Mouse (Mus musculus): ENCODE results near the gene Plekha4.

The Plekha4 gene

DNA sequence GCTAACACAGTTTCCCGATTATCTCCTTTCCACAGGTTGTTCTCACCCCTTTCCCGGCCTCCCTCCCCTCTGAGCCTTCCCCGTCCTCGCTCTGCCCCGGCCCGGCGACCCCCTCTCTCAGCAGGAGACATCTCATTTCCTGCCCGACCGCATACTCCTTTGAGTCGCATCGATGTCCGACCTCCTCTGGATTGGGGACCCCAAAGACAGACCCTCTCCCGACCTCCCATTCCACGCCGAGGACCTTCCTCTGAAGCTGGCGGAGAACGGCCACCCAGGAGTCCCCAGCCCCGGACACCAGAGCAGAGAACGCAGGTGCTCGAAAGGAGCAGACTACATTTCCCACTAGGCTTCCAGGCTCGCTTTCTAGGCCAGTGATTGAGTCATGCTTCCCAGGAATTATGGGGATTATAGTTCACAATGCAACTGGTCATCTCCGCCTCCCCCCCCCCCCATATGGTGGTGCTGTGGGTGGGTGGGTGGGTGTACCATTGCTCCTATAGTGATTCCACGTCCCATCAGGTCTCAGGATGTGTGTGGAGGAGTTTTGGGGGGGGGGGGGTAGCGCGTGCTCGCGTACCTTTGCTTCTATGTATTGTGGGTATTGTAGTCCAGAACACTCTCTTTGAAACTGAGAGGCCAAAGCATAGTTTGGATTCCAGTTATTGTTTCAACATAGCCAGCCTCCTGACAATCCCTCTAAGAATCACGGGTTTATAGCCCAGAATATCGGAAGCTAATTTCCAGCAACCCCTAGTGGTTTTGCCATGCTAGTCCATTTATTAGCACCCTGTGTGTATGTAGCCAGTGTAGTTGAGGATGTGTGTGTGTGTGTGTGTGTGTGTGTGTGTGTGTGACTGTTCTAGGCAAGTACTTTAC lies 12.3 kb downstream of the Plekha4 start:
- DNase-seq (ENCODE audit: low spot score in 2 of 2) = peak in 1 of 2 experiments; percentile 73

DNA sequence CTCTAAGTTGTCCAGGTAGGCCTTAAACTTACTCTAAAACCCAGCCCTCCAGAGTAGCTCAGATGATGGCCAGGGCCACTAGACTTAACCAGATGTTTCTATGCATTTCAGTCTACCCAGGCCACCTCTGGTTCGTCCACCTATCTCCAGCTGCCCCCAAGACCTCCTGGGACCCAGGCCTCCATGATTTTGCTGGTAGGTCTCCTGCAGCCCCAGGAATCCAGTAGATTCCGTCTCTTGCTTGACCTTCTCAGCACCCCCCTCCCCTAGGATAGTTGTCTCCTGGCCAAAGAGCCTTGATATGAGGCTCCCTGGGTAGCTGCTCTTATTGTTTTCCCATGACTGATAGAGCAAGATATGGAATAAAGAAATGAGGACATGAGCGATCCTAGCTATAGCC lies 13.0 kb downstream of the Plekha4 start:
- no peak for DNase-seq (ENCODE audit: low spot score in 2 of 2)

DNA sequence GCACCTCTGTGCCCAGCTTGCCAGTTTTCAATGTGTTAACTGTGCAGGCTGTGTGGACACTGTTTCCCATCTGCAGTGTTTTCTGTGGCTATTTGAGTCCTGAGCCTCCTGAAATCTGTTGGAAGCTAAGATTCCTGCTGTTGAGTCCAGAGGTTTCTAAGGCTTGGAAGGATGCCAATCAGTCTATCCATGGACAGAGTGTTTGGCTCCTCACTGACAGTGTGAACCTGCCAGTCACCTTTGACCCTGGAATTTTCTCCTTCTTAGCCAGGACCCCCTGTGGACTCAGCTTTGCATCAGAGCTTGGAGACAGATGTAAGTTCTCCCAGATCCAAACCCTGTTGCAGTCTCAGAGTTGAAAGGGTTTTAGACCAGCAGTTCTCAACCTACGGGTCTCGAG lies 14.1 kb downstream of the Plekha4 start:
- DNase-seq (ENCODE audit: low spot score in 2 of 2) = no peak

DNA sequence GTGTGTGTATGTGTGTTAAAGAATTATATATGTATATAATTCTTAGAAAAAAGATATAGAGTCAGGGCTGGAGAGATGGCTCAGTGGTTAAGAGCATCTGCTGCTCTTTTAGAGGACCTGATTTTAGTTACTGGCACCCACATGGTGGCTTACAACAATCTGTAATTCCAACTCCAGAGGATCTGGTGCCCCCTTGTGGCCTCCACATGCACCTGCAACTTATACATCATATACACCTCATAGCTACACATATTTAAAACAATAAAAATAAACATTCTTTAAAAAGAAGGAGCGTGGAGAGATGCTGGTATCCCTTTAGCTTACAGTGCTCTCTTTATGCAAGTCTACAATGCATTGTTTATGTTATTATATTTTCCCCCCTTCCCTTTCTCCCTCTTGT lies 18.4 kb downstream of the Plekha4 start:
- DNase-seq (ENCODE audit: low spot score in 2 of 2) = no peak

DNA sequence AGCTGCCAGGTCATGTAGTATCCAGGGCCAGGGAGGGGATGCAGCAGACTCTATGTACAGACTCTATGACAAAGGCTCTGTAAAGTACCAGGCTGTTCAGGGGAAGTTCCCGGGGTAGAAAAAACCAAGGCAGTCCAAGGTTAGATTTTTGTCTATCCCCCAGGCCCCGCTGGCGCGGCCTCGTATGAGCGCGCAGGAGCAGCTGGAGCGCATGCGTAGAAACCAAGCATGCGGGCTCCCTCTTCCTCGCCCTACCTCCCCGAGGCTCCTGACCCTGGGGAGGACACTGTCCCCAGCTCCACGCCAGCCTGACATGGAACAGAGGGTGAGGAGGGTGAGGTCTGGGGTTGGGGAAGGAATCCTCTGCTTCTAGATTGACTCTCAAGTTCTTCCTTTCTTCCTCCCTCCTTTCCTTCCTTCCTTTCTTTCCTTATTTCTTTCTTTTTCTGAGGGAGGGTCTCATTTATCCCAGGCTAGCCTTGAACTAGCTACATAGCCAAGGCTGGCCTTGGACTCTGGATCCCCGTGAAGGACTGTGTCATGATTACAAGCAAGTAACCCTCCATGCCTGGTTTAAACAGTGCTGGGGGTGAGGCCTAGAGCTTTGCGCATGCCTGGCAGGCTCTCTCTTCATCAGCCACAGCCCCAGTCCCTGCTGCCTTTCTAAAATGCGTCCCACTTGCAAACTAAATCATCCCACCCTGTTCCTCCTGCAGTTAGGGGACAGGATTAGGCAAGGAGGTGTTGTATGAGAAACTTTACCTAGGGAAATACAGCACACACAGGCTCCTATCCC lies 23.7 kb downstream of the Plekha4 start:
- no peak for DNase-seq (ENCODE audit: low spot score in 2 of 2)

DNA sequence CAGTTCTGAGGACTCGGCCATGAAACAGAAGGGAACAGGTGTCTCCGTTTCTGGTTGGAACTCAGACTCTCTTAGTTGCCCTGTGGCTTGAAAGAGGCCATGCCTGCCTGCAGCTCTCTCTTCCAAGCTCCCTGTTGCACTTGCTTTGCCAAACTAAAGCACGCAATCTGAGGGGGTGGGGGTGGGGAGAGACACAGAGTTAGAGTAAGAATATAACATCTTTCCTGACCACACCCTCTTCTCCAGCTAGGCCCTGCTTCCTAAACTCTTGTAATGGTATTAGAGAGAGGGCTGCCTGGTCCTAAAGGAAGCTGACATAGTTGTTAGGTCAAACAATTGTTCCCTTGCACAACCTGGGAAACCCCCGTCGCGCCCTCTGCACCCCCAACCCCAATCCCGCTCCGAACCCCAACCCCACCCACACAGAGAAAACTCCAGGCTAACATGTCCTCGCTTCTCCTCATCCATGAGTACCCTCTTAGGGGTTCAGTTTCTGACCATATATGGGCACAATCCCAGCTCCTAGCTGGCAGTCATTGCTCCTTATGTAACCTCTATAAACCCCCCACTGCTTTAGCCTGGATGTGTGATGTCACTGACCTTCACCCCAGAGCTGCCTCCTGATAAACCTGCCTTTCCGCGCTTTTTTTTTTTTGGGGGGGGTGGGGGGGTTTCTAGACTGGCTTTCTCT lies 24.8 kb downstream of the Plekha4 start:
- DNase-seq (ENCODE audit: low spot score in 2 of 2) = no peak

DNA sequence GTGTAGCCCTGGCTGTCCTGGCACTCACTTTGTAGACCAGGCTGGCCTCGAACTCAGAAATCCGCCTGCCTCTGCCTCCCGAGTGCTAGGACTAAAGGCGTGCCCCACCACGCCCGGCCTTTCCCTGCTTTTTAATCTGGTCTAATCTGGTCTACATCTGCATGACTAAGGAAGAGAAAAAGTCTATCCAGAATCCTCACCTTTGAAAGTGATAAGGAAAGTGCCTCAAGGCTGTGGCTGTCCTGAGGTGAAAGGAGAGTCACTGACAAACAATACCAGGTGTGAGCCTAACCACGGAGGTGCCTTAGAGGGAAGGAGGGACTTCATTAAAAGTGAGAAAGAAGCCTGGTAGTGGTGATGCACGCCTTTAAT lies 25.4 kb downstream of the Plekha4 start:
- DNase-seq (ENCODE audit: low spot score in 2 of 2) = no peak

DNA sequence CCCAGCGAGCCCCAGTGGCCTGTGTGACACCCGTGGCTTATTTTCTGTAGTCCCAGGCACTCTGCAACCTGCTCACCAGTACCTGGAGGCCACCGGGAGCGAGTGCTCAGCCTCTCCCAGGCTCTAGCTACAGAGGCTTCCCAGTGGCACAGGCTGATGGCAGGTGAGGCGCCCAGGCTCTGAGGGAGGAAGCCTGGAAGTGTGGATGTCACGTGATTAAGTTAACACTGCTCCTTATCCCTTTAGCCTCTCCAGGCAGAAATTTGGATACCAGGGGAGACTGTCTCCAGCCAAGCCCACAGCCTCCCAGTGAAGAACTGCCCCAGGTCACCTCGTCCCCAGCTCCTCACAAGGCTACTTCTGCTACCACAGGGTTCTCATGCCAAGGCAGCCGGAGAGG lies 27.4 kb downstream of the Plekha4 start:
- no peak for DNase-seq (ENCODE audit: low spot score in 2 of 2)

DNA sequence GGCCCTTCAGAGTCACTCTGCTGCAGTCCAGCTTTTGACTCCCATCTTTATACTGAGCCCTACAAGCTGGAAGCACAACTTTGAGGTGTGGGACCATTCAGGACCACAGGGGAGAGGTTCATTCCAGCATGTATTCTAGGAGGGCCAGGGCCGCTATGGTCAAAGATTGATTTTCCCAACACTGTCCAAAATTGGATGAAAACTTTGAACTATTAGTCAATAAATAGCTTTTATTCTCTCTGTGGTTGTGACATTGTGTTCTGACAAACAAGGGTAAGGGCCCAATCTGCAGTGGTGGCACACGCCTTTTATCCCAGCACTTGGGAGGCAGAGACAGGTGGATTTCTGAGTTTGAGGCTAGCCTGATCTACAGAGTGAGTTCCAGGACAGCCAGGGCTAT lies 27.9 kb downstream of the Plekha4 start:
- DNase-seq (ENCODE audit: low spot score in 2 of 2) = no peak

DNA sequence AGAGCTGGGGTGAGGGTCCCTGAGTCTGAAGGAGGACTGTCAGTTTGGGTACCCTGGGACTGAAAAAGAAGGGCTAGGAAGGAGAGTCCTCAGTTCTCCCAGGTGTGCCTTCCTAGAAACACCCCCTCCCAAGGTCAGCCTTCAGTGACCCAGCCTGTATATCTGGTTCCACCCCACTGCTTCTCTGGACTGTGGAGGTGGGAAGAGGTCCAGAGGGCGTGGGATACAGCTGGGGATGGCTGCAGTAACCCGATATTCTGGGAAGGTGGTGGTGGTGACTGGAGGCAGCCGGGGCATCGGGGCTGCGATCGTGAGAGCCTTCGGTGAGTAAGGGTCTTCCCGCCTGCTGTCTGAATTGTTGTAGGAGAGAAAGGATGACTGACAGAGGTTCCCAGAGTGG lies 28.6 kb downstream of the Plekha4 start, which contains the start of gene Hsd17b14:
Gene Hsd17b14 (plus strand): TSS at position 150 of the 400 bp plus-strand sequence.
- no peak for DNase-seq (ENCODE audit: low spot score in 2 of 2)

DNA sequence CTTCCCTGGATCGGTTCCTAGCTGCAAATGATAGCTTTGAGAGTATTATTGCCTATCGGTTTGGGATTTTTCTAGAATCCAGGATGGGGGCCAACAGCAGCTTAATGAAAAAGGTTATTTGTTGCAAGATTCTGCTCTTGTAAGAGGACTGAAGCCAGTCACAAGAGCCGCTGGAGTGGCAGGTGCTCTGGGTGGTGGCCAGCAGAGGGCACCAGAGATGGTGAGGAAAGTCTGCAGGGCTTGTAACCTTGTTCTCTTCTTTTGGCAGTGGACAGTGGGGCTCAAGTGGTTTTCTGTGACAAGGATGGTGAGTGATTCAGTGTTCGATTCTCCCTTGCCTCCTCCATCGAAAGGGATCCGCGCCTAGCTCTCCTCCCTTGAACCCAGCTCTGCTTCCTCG lies 29.7 kb downstream of the Plekha4 start:
- DNase-seq (ENCODE audit: low spot score in 2 of 2) = peak in 1 of 2 experiments; percentile 80

DNA sequence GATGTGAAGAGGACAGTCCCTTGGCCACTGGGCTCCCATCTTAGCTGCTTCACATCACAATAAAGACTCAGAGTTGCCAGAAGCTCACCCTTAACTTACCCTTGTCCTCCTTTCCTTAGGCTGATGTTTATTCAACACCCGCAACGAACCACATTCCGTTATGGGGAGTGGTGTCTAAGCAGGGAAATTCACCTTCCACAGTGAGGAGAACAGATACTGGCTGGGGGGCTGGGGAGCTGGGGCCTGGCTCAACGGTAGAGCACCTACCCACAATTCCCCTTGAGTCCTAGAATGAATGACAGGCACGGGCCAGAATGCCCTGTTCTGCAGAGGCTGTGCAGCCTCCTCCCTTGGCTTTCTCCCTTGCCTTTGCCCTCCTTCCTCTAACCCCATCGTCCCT lies 32.8 kb downstream of the Plekha4 start:
- DNase-seq (ENCODE audit: low spot score in 2 of 2) = no peak

DNA sequence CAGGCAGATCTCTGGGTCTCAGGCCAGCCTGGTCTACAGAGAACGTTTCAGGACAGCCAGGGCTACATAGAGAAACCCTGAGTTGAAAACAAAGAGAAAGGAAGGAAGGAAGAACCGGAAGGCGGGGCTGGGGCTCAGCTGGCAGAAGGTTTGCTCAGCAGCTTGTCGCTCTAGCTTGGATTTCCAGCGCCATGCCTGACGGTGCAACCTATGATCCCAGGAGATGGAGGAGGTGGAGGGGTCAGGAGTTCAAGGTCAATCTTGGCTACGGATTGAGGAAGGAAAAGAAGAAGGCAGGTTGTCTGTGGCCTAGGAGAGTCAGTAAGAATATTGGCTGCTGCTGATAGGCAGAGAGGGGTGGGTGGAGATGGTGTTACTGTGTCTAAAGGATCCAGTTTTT lies 34.1 kb downstream of the Plekha4 start:
- DNase-seq (ENCODE audit: low spot score in 2 of 2) = no peak

DNA sequence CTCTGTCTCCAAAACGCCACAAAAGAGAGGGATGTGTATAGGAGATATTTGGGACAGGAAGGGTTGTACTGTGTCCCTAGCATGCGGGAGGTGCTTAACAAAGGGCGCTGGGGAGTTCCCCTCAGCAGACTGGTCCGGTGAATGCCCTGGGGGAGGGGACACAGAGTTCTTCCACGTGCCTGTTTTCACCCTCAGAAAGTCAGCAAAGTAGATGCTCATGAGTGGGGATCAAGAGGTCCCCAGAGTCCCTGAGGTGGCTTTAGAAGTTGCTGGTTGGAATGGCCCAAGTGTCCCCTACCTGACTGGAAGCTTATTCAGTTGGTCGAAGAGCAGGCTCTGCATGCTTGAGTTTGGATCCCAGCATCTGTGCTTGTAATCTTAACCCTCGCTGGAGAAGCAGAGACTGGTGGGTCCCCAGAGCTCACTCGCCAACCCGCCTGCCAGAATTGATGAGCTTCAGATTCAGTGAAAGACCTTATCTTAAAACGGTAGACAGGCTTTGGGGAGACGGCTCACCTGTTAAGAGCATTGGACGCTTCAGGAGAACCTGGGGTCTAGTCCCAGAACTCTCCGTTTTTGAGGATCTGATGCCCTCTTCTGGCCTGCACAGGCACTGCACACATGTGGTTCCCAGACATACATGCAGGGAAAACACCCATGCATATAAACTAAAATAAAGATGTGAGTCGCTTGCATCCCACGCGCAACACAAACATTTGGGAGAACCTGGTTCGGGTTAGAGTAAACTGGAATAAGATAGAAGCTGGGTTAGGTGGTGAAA lies 34.9 kb downstream of the Plekha4 start:
- DNase-seq (ENCODE audit: low spot score in 2 of 2) = peak in 1 of 2 experiments; percentile 91

DNA sequence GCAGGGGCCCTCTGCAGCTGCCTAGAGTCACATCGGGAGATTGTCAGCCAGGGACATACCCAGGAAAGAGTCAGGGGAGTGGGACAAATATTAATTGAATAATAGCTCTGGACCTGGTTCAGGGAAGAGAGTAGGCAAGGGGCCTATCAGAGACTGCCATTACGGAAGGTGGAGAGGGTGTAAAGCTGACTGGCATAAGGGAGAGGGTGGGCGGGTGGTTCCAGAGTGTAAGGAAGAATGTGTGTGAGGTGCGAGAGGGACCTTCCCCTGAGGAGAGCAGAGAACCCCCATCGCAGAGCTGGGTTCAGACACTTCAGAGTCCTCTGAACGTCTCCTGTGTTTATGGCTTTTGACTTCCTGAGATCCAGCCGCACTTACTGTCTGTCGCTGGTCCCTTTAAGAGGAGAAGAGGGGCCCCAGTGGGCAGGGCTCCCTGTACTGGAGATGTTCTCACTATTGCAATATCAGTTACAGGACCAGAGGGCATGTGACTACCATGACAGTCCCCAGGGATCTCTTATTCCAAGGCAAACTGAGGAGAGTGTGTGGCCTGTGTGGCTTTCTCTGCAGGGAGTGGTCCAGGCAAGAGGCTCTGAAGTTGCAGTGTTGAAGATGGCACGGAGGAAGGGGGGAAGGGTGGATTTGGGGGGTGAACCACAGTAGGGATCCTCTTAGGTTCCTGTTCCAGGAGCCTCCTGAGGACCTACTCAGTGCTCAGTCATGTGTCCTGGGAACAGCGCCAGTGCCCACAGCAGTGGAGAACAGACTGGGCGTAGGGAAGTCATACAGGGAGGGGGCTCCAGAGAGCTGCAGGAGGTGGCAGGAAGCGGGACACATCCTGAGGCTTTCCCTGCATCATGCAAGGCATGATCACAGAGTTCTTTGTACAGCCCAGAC lies 35.7 kb downstream of the Plekha4 start:
- no peak for DNase-seq (ENCODE audit: low spot score in 2 of 2)

DNA sequence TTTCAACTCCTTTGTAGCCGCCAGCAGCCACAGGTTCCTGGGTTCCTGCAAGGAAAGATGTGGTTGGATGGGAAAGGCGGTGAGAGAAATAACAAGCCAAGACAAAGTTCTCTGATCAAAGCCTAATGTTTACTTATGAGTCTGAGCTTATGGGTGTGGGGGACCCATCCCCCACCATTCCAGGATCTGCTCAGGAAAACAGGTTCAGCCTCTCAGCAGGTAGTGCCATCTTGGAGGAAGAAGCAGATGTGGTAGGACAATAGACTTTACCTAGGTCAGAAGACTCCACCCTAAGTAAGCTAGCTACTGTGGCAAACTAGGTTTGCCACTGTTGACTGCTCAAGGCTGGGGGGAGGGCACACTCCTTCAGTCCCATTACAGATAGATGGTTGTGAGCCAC lies 38.7 kb downstream of the Plekha4 start:
- DNase-seq (ENCODE audit: low spot score in 2 of 2) = no peak

DNA sequence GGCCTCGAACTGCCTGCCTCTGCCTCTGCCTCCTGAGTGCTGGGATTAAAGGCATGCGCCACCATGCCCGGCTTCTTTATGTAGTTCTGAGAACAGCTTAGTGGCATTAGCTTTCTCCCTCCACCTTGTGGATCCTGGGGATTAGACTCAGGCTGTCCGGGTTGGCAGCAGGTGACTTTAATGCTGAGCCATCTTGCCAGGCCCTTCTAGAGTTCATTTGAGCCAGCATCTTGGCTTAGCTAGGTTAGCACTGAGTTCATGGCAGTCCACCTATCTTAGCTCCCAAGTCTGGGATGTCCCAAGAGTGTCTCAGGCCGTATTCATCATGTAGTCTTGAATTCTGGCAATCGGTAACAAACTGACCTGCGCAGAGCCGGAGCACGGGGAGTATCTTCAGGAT lies 39.3 kb downstream of the Plekha4 start:
- DNase-seq (ENCODE audit: low spot score in 2 of 2) = no peak

DNA sequence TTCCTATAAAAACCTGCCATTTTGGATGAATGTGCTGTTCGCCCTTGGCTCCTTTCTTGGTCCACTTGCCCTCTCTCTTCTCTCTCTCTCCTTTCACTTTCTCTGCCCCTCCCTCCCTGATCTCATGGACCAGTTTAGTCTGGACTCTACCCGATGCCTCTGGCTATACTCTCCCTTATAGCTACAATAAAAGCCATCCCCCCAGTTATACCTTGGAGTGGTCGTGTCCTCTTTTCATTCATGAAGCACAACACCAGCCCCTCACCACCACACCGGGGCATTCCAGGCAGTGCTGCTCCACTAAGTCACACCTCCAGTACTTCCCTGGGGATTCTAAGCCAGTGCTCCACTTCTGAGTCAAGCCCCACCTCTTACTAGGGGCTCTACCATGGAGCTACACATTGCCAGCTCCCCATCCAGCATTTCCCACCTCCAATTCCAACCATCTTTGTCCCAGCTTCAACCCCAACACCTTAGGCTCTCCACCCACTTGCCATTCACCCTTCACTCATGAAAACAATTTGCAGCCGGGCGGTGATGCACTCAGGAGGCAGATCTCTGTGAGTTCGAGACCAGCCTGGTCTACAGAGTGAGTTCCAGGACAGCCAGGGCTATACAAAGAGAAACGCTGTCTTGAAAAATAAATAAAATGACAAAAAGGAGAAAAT lies 41.1 kb downstream of the Plekha4 start:
- DNase-seq (ENCODE audit: low spot score in 2 of 2) = no peak

DNA sequence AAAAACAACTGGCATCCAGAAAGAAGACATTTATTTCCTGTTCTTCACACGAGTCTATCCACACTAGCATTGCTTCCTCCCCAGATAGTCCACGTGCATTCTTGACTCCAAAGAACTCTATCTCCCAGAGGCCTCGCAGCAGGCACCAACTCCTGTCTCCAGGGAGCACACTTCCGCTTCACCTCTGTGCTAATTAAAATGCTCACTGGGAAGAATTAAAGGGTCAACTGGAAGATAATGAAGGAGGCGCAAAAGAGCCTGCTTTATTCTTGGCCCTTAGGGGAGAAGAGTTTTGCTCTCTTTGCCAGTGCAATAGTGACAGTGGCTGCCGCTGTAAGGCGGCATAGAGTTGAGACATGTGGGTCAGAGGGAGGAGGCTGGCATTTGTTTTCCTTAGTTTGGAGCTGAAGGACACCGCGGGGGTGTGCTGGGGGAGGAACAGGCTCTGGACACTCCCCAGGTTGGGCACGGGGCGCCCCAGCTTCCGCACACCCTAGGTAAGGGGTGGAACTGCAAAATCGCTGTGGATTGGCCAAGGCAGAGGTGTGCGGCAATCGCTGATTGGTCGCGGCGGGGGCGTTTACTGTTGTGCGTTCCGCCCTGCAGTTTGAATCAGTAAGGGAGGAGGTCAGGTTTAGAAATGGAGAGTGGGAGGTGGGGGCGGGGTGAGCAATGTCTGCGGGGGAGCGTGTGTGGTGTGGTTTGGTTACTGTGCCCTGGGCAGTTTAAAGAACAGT lies 41.8 kb downstream of the Plekha4 start:
- peak; percentile 54 to 89 for DNase-seq (ENCODE audit: low spot score in 2 of 2)

All from left cerebral cortex, adult 9 months (tissue).